Mouse (Mus musculus) small intestine, adult 2 months (tissue): ENCODE results near the gene Ddx23.

Experiments used
- CTCF ChIP-seq: fragments of 200-500 bp; IDR thresholded peaks from 2 replicates; pipeline ENCODE4 v1.5.1; 2012; ENCODE audit warnings: low read depth, mild to moderate bottlenecking, control low read depth, inconsistent platforms, low read length, moderate library complexity, mixed read lengths; ENCODE audit not compliant: insufficient replicate concordance, insufficient read length; ENCODE audit errors: extremely low read depth
- POLR2A ChIP-seq: fragments of 200-500 bp; IDR thresholded peaks from 2 replicates; pipeline ENCODE4 v1.6.1; 2012; ENCODE audit warnings: low read depth, mild to moderate bottlenecking, control low read depth, inconsistent platforms, low read length, moderate library complexity

DNA sequence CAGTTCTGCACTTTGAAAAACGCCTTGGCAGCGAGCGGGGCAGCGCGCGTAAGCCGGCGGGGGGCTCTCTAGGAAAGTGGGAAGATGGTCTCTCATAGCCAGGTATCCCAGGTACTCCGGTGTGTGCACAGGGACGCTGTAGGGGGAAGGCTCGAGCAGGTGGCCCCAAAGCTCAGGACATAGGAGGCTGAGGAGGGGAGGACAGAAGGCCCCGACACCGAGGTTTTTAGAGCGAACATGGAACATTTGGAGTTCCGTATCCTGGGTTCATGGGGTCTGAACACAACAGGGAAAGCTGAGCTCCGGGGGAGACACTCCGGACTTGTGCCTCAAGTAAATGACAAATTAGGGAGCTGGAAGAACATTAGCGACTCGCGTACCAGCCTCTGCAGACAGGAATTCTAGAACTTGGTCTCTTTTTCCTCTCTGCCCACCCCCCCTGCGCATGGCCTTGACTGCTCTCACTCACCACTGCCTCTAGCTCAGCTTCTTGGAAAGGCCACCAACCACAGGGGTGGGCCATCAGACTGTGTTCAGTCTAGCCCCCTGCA lies 27.3 kb downstream of the Ddx23 start:
- TF ChIP-seq POLR2A (no peak), CTCF (no peak)
